Mouse (Mus musculus): ENCODE measurements around the gene Cd300lf. TPM values are rescaled to one million over a fixed set of nuclear protein-coding genes. Genes with fewer than 3 reads are reported as not detected.

Cd300lf gene
- polyA plus RNA-seq, 1 experiment = not detected

- no peaks in the 10 kb centered on the region for H3K79me2 ChIP-seq (ENCODE audit: control insufficient read depth, insufficient read depth)
- H3K79me3 ChIP-seq (ENCODE audit: low read depth) = no peaks in the 10 kb centered on the region
- TF ChIP-seq MYOD1 (IDR thresholded peaks at IDR 0.05; ENCODE audit: control insufficient read depth, insufficient read length, low read depth) (no peak), CEBPB (IDR thresholded peaks at IDR 0.05; ENCODE audit: low read depth) (no peak), USF1 (IDR thresholded peaks at IDR 0.05; ENCODE audit: low read depth) (no peak), FOSL1 (IDR thresholded peaks at IDR 0.05; ENCODE audit: insufficient read depth, low read length, poor library complexity, severe bottlenecking) (no peak), CTCF (IDR thresholded peaks at IDR 0.05; ENCODE audit: control insufficient read depth, insufficient read depth, insufficient read length) (no peak), MYOG (IDR thresholded peaks at IDR 0.05; ENCODE audit: control insufficient read depth, extremely low read depth, insufficient read length) (no peak), MAX (IDR thresholded peaks at IDR 0.05) (no peak)
- no peaks in the 10 kb centered on the region for H3K27me3 ChIP-seq (ENCODE audit: control insufficient read depth, insufficient read depth, insufficient read length)
- no peak overlapping the region for H3K4me3 ChIP-seq (ENCODE audit: insufficient read depth, poor library complexity, severe bottlenecking)
- H3ac ChIP-seq (ENCODE audit: control insufficient read depth, insufficient read length, low read depth) = no peak overlapping the region
- H3K36me3 ChIP-seq (ENCODE audit: control insufficient read depth, insufficient read depth) = no peaks in the 10 kb centered on the region
Measured at GRCm38 (mm10) chr11:115099241-115099840, 34.5 kb downstream of the Cd300lf start.

GRCm38 (mm10) chr11:115098203-115098932, 35.4 kb downstream of the Cd300lf start:
- no peaks in the 10 kb centered on the region for H3K36me3 ChIP-seq (ENCODE audit: control insufficient read depth, insufficient read depth)
- no peaks in the 10 kb centered on the region for H3K27me3 ChIP-seq (ENCODE audit: control insufficient read depth, insufficient read depth, insufficient read length)
- no peak overlapping the region for H3ac ChIP-seq (ENCODE audit: control insufficient read depth, insufficient read length, low read depth)
- no peaks in the 10 kb centered on the region for H3K79me3 ChIP-seq (ENCODE audit: low read depth)
- no peaks in the 10 kb centered on the region for H3K79me2 ChIP-seq (ENCODE audit: control insufficient read depth, insufficient read depth)
- no peak overlapping the region for H3K4me3 ChIP-seq (ENCODE audit: insufficient read depth, poor library complexity, severe bottlenecking)
- TF ChIP-seq CTCF (IDR thresholded peaks at IDR 0.05; ENCODE audit: control insufficient read depth, insufficient read depth, insufficient read length) (no peak), MYOD1 (IDR thresholded peaks at IDR 0.05; ENCODE audit: control insufficient read depth, insufficient read length, low read depth) (no peak)

GRCm38 (mm10) chr11:115092140-115092539, 41.7 kb downstream of the Cd300lf start:
- H3K79me3 ChIP-seq (ENCODE audit: low read depth) = no peaks in the 10 kb centered on the region
- H3K79me2 ChIP-seq (ENCODE audit: control insufficient read depth, insufficient read depth) = no peaks in the 10 kb centered on the region
- H3ac ChIP-seq (ENCODE audit: control insufficient read depth, insufficient read length, low read depth) = no peak overlapping the region
- H3K27me3 ChIP-seq (ENCODE audit: control insufficient read depth, insufficient read depth, insufficient read length) = peaks cover 22% of the 10 kb centered on the region
- no peak for TF ChIP-seq MAX (IDR thresholded peaks at IDR 0.05)
- no peak for TF ChIP-seq MYOD1 (IDR thresholded peaks at IDR 0.05; ENCODE audit: control insufficient read depth, insufficient read length, low read depth)
- TF ChIP-seq CEBPB (IDR thresholded peaks at IDR 0.05; ENCODE audit: low read depth) = no peak
- no peak for TF ChIP-seq CTCF (IDR thresholded peaks at IDR 0.05; ENCODE audit: control insufficient read depth, insufficient read depth, insufficient read length)
- TF ChIP-seq MYOG (IDR thresholded peaks at IDR 0.05; ENCODE audit: control insufficient read depth, extremely low read depth, insufficient read length) = no peak
- no peak for TF ChIP-seq USF1 (IDR thresholded peaks at IDR 0.05; ENCODE audit: low read depth)
- no peak for TF ChIP-seq FOSL1 (IDR thresholded peaks at IDR 0.05; ENCODE audit: insufficient read depth, low read length, poor library complexity, severe bottlenecking)
- no peak overlapping the region for H3K4me3 ChIP-seq (ENCODE audit: insufficient read depth, poor library complexity, severe bottlenecking)
- H3K36me3 ChIP-seq (ENCODE audit: control insufficient read depth, insufficient read depth) = no peaks in the 10 kb centered on the region

GRCm38 (mm10) chr11:115091362-115091901, 42.4 kb downstream of the Cd300lf start, which contains the start of gene Rab37:
Gene Rab37 (plus strand): TSS chr11:115091431.
- Histone ChIP-seq H3K36me3 (ENCODE audit: control insufficient read depth, insufficient read depth) (no peaks in the 10 kb centered on the region), H3K4me3 (ENCODE audit: insufficient read depth, poor library complexity, severe bottlenecking) (no peak within 1 kb of the TSS), H3K27me3 (ENCODE audit: control insufficient read depth, insufficient read depth, insufficient read length) (peaks cover 22% of the 10 kb centered on the region), H3ac (ENCODE audit: control insufficient read depth, insufficient read length, low read depth) (no peak within 1 kb of the TSS), H3K79me2 (ENCODE audit: control insufficient read depth, insufficient read depth) (no peaks in the 10 kb centered on the region), H3K79me3 (ENCODE audit: low read depth) (no peaks in the 10 kb centered on the region)
- TF ChIP-seq USF1 (IDR thresholded peaks at IDR 0.05; ENCODE audit: low read depth) (no peak), MYOD1 (IDR thresholded peaks at IDR 0.05; ENCODE audit: control insufficient read depth, insufficient read length, low read depth) (no peak), MAX (IDR thresholded peaks at IDR 0.05) (no peak), CTCF (IDR thresholded peaks at IDR 0.05; ENCODE audit: control insufficient read depth, insufficient read depth, insufficient read length) (no peak), FOSL1 (IDR thresholded peaks at IDR 0.05; ENCODE audit: insufficient read depth, low read length, poor library complexity, severe bottlenecking) (no peak), CEBPB (IDR thresholded peaks at IDR 0.05; ENCODE audit: low read depth) (no peak), MYOG (IDR thresholded peaks at IDR 0.05; ENCODE audit: control insufficient read depth, extremely low read depth, insufficient read length) (no peak)

GRCm38 (mm10) chr11:115089853-115090252, 43.9 kb downstream of the Cd300lf start:
- H3ac ChIP-seq (ENCODE audit: control insufficient read depth, insufficient read length, low read depth) = no peak overlapping the region
- TF ChIP-seq MYOG (IDR thresholded peaks at IDR 0.05; ENCODE audit: control insufficient read depth, extremely low read depth, insufficient read length) = no peak
- H3K4me3 ChIP-seq (ENCODE audit: insufficient read depth, poor library complexity, severe bottlenecking) = no peak overlapping the region
- no peaks in the 10 kb centered on the region for H3K79me2 ChIP-seq (ENCODE audit: control insufficient read depth, insufficient read depth)
- H3K27me3 ChIP-seq (ENCODE audit: control insufficient read depth, insufficient read depth, insufficient read length) = peaks cover 22% of the 10 kb centered on the region
- H3K79me3 ChIP-seq (ENCODE audit: low read depth) = no peaks in the 10 kb centered on the region
- H3K36me3 ChIP-seq (ENCODE audit: control insufficient read depth, insufficient read depth) = no peaks in the 10 kb centered on the region

GRCm38 (mm10) chr11:115086213-115086612, 47.6 kb downstream of the Cd300lf start:
- H3K4me3 ChIP-seq (ENCODE audit: insufficient read depth, poor library complexity, severe bottlenecking) = no peak overlapping the region
- no peaks in the 10 kb centered on the region for H3K79me2 ChIP-seq (ENCODE audit: control insufficient read depth, insufficient read depth)
- no peaks in the 10 kb centered on the region for H3K79me3 ChIP-seq (ENCODE audit: low read depth)
- TF ChIP-seq CTCF (IDR thresholded peaks at IDR 0.05; ENCODE audit: control insufficient read depth, insufficient read depth, insufficient read length) (no peak), MYOD1 (IDR thresholded peaks at IDR 0.05; ENCODE audit: control insufficient read depth, insufficient read length, low read depth) (no peak), USF1 (IDR thresholded peaks at IDR 0.05; ENCODE audit: low read depth) (no peak), MYOG (IDR thresholded peaks at IDR 0.05; ENCODE audit: control insufficient read depth, extremely low read depth, insufficient read length) (no peak), MAX (IDR thresholded peaks at IDR 0.05) (no peak), CEBPB (IDR thresholded peaks at IDR 0.05; ENCODE audit: low read depth) (no peak), FOSL1 (IDR thresholded peaks at IDR 0.05; ENCODE audit: insufficient read depth, low read length, poor library complexity, severe bottlenecking) (no peak)
- H3K27me3 ChIP-seq (ENCODE audit: control insufficient read depth, insufficient read depth, insufficient read length) = peaks cover 15% of the 10 kb centered on the region
- H3ac ChIP-seq (ENCODE audit: control insufficient read depth, insufficient read length, low read depth) = no peak overlapping the region
- H3K36me3 ChIP-seq (ENCODE audit: control insufficient read depth, insufficient read depth) = no peaks in the 10 kb centered on the region
